Mouse (Mus musculus) megakaryocyte, embryonic 14.5 days (primary cell): ENCODE measurements around the gene Ifna5.

Experiments used
- FLI1 ChIP-seq: IDR thresholded peaks from 2 replicates; pipeline ENCODE4 v1.6.1; 2012; ENCODE audit warnings: low read length, inconsistent platforms, mixed read lengths
- GATA1 ChIP-seq: IDR thresholded peaks from 3 replicates; pipeline ENCODE4 v1.6.1; 2012; ENCODE audit warnings: mixed read lengths, low read length, inconsistent platforms, borderline replicate concordance

- no peak for TF ChIP-seq GATA1
- no peak for TF ChIP-seq FLI1
Observed at GRCm38 (mm10) chr4:88875435-88876095, 40.2 kb downstream of the Ifna5 start.
